Mouse (Mus musculus): ENCODE data around the gene Dtx3.

Dtx3 gene

DNA sequence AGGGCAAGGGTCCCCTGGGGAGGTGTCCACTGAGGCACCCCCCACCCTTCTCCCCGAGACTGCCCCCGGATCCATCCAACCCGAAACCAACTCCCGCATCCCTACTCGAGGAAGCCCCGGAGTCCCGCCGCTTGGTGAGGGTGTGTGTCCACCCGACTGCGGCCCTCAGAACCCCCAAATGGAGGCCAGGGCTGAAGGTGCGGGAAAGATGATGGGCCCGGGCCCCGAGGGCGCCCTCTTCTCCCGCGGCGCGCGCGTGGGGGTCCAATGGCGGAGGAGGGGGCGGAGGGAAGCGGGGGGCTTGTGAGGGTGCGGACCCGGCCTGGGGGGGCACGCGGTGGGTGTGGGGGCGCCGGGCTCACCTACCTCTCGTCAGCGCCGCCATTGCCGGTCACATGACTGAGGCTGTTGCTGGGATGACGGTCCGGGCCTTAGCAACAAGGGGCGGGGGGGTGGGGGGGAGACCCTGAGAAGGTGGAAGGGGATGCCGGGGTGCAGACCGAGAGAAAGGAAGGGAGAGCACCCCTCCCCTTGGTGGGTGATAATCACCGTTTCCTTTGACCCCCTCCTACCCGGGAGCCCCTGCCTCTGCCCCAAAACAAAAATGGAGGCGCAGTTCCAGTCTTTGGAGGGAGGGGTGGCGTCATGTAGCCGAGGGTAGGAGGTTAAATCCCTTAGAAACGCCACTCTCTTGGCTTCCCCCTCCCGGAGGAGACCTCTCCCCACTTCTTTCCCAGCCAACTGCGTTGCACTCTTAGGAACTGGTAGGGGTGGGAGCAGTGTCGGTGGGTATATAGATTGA, at the start of gene Dtx3:
Gene Dtx3 (minus strand): TSS at position 401 of the 802 bp plus-strand sequence.
- DNase-seq (ENCODE audit: low read depth) = peak; percentile 39

DNA sequence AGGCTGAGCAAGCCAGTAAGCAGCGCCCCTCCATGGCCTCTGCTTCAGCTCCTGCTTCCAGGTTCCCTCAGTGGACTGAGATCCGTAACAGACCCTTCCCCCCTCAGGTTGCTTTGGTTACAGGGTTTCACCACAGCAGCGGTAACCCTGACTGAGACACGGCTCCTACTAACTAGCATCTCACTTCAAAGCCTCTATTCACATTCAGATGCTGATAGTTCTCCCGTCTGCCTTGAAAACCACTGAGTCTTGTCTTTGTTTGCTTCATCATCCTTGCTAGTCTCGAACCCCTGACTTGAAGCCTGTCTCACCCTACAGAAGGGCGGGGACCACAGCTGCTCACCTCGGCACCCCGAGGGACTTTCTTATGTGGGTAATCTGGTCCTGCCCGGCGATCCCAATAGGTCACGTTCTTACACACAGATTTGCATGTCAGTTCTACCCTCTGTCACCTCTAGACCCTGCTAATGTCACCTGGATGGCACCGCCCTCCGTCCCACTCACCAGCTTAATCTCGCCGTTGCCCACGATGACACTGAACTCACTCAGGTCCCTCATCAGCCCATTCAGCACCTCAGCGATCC, 42.8 kb upstream of the Dtx3 start:
- no peak for DNase-seq (ENCODE audit: low read depth)

DNA sequence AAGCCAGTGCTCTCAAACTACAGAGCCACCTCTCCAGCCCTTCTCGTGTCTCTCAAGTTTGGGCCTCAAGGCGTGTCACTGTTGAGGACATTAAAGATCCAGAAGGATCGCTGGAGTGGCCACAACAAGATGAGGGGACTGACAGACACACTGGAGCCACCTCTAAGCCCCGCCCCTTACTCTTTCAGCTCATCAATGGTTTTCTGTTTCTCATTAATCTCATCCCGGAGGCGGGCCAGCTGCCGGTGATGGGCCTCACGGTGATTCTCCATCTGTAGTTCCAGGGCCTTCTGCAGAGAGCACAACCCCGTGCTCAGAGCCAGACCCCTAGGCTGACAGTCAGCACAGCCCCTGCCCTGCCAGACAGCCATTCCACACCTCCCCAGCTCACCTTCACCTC, 41.0 kb upstream of the Dtx3 start:
- no peak for DNase-seq (ENCODE audit: low read depth)

DNA sequence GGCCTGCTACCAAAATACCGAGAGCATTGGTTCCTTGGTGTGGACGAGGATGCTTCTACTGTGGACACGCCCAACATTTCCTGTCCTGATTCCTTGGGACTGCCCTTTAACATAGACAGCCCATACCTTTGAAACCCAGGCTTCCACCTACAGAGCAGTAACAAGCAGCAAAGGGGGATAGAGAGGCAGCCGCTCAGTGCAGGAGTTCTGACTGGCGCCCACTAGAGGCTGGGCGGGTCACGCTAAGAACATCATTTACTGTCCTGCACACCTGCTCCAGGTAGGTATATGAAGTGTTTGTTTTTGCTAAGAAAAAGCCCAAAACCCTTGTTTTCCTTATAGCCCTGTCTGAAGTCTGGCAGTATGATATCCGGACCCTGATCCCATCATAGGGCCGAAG, 37.6 kb upstream of the Dtx3 start:
- peak; percentile 42 for DNase-seq (ENCODE audit: low read depth)

DNA sequence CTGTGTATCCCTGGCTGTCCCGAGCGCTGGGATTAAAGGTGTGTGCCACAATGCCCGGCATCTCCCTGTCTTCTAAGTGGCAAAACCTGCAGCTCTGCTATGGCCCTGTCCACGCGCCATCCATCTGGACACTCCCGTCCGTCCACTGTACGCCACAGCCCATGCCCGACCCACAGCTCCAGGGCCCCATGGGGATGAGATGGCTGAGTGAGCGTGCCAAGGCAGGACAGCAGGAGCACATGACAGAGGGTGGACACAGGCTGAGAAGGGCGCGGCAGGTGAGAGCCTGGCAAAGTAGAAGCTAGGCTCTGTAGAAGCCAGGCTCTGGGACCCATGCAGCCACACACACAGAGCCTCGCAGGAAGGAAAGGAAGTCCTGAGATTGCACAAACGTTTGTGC, 36.2 kb upstream of the Dtx3 start:
- no peak for DNase-seq (ENCODE audit: low read depth)

DNA sequence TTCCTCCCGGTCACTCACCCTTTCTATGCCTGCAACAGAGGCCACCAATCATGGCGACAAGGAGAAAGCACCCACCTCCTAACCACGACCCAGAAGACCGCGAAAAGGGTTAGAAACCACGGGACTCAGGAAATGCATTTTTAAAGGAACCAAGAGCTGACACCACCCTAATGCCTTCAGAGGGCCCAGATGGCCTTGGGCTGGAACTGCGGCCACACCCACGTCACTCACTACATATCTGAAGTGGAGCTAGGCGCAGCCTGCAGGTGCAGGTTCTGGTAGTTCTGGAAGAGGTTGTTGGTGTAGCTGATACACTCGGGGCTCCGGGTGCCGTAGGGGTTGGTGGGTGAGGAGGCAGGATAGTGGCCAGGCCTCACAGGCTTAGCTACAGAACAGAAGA, 35.2 kb upstream of the Dtx3 start:
- DNase-seq (ENCODE audit: low read depth) = peak; percentile 73

DNA sequence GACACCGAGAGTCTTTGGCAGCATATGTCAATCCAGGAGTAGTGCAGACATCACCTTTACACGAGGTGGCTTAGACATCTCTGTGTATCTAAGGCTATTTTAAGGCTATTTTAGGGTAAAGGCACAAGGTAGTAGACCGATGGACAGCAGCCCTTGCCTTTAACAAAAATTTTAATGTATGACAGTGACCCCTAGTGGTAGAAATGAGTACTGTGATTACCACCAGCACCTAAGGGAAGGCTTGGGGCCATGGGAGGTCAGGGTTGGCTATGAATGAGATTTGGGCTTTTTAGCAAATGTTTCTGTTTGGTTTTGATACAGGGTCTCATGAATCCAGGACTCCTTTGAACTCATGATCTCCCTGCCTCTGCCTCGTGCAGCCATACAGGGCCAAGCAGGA, 33.4 kb upstream of the Dtx3 start:
- peak; percentile 85 for DNase-seq (ENCODE audit: low read depth)

DNA sequence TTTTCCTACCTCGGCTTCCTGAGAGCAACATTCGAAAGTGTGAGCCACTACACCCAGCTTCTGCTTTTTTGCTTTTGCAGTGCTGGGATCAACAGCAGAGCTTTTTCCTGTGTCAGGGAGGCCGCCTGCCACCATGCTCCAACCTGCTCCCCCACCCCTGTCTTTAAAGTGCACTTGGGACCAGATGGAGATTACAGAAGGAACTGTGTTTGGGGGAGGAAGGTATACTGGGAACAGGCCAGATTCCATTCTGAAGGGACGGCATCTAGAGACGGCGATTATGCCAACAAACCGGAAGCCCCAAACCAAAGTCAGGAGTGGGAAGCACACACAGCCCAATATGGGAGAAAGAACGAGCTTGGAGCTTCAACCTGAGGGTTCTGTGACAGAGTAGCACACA, 31.6 kb upstream of the Dtx3 start:
- DNase-seq (ENCODE audit: low read depth) = peak; percentile 46

DNA sequence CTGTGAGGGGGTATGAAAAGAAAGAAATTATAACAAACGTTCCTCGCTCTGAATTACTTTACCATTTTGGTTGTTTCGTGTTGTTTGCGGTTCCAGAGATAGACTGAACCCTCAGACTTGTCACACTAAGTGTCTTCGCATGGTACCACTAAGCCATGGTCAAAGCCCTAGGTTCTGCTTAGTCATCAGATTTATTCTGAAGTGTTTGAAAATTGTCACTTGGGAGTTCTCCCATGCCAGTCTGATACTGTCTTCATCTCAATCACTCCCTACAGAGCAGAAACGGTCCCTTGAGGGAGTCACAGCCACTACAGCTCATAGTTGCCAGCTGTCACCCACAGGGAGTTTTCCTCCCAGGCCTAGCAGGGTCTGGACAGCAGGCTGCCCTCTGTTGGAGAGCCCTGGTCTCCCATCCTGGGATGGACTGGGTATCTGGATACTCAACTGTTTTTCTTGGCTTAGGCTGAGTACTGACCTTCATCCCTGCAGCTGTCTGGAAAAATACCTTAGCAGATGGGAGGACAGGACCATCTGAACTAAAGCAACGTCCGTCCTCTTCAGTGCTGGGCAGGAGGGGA, 30.9 kb upstream of the Dtx3 start:
- peak; percentile 36 for DNase-seq (ENCODE audit: low read depth)

DNA sequence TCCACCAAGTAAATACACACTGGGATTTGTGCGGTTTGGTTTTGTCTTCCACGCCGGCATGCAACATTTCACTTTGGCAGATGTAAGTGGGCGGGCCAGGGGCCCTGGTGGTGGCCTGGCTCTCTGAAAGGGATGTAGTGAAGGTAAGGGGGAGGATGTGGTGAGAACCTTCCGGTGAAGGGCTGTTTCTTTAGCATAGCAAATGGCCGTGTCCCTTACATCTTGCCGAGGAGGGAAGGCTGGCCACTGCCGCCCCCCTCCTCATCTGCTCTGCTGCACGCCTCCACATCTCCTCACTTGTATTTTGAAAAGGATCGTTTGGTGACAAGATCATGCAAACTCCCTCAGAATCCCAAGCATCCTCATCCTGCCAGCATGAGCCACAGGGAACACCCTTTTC, 30.2 kb upstream of the Dtx3 start:
- peak; percentile 77 for DNase-seq (ENCODE audit: low read depth)

DNA sequence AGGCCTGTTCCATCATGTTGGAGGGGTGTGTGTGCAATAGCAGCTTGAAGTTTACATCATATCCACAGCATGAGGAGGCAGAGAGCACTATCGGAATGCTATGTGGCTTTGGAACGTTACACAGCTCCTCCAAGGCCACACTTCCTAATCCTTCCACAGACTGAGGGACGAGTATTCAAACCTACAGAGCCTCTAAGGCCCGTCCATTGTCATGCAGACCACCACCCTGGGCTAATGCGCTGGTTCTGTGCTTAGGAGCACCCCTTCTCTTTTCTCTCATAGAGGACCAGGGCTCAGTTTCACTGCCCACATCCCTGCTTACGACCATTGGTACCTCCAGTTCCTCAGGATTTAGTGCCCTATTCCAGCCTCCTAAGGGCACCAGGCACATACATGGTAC, 29.7 kb upstream of the Dtx3 start:
- no peak for DNase-seq (ENCODE audit: low read depth)

DNA sequence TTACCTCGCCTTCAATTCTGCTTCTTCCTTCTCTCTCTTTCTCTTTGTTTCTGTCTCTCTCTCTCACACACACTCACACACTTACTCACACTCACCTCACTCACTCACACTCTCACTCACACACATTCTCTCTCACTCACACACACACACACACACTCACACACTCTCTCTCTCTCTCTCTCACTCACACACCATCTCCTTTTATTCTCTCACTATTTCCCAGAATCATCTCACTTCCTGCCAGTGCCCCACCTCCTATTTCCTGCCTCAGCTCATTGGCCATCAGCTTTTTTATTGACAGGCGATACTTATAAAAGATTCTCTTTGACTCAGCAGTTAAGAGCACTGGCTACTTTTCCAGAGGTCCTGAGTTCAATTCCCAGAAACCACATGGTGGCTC, 22.8 kb upstream of the Dtx3 start:
- DNase-seq (ENCODE audit: low read depth) = no peak

DNA sequence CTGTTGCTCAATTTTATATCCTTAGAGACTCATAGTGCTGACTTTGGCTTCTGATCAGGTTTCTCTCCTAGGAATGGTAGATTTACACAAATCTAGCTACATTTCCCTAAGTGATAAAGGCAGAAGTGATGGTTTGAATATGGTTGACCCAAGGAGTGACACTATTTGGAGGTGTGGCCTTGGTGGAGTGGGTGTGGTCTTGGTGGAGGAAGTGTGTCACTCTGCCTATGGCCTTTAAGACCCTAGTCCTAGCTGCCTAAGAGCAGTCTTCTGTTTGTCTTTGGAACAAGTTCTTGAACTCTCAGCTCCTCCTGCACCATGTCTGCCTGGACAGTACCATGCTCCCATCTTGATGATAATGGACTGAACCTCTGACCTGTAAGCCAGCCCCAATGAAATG, 21.6 kb upstream of the Dtx3 start:
- no peak for DNase-seq (ENCODE audit: low read depth)

DNA sequence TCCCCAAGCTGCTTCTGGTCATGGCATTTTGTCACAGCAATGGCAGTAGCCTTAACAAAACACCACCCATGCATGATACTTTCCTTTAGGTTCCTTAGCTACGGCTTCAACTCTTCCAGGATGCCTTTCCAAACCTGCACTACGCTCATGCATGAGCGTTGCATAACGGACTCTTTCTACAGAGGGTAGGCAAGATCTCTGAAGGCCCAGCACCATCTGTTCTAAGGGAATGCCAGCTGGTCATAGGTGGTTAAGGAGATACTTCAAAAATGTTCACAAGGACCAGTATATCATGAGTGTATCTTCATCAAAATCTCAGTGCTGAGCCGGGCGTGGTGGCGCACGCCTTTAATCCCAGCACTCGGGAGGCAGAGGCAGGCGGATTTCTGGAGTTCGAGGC, 20.9 kb upstream of the Dtx3 start:
- no peak for DNase-seq (ENCODE audit: low read depth)

DNA sequence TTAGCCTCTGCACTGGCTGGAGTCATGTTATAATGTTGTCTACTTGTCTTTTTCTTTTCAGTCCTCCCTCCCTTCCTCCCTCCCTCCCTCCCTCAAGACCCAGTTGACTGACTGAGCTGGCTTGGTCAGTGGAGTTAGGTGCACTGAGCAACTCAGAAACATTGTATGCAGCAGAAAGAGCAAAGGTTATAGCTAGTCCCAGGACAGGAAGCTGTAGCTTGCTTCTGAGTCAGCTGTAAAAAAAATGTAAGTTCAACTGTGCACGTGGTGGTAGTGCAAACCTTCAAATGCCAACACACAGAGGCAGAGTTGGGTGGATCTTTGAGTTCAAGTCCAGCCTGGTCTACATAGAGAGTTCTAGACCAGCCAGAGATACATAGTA, 18.9 kb upstream of the Dtx3 start:
- DNase-seq (ENCODE audit: low read depth) = peak; percentile 47

DNA sequence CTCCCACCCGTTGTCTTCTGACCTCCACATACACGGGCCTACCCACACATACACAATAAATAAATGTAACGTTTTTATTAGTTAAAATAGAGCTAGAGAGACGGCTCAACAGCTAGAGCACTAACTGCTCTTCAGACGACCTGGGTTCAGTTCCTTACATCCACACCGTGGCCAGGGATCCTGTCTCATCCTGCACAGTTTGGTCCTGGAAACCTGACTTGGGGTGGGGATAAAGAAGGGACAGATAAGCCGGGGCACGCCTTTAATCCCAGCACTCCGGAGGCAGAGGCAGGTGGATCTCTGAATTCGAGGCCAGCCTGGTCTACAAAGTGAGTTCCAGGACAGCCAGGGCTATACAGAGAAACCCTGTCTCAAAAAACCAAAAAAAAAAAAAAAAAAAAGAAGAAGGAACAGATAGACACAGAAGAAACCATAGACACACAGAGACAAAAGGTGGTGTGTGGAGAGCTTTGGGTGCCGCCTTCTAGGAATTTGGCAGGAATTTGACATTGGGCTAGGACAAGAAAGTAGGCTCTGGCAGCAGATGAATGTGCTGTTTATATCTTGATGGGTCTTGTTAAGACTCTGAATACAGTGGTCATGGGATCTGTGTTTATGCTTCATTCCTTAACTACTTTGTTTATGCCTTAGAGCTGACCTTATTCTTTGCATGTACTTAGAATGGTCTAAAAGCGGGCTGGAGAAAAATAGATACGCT, 18.3 kb upstream of the Dtx3 start:
- no peak for DNase-seq (ENCODE audit: low read depth)

DNA sequence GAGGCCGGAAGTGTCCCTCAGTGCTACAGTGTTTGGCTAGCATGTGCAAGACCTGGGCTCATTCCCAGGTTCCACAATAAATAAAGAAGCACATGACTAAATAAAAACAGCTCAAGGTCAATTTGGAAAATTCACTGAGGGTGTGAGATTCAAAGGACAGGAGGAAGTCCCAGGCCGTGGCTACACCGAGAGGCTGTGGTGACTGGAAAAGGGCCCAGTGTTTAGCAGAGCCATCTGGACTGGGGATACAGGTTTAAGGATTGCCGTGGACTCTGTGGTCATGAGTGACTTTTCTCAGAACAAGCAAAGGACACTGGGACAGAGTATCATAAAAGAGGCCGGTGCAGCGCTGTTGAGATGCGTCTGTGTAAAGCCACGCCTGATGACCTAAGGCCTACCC, 17.7 kb upstream of the Dtx3 start:
- no peak for DNase-seq (ENCODE audit: low read depth)

DNA sequence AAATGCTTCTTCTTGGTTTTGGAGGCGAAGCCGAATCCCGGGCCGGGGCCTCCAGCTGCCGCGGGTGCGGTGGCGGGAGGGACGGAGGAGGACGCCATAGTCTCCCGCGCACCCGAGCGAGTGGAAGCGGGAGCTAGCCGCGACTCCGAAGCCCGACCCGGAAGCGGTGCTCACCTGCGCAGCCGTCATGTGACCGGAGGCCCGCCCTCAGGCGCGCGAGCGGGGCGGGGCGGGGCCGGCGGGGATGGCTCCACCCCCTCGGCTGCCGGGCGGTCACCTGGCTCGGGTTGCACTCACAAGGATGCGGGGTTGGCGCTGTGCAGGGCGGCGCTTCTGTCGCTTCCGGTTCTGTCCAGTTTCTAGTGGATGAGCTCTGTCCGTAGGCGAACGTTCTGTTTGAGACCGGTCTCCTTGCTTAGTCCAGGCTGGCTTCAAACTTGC, 15.9 kb upstream of the Dtx3 start, which contains the start of gene Pip4k2c:
Gene Pip4k2c (minus strand): TSS at position 172 of the 441 bp plus-strand sequence.
- DNase-seq (ENCODE audit: low read depth) = peak; percentile 88

DNA sequence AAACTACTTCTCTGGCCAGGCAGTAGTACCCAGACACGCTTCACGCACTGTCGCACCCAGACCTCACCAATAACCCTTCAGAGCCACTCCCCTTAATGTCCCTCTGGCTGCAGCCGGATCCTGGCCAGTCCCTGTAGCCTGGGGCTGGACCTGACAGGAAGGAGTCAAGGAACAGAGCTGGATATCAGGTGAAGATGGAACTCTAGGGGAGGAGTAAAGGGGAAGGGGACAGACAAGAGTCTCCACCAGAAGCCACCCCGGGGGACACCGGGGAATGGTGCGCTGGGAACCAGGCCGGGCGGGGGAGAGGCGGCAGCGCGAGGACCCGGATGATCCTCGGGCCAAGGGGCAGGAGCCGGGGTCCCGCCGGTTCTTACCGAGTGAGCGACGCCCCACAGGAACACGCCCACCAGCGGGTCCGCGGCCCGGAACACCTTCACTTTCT, 15.5 kb upstream of the Dtx3 start:
- DNase-seq (ENCODE audit: low read depth) = peak; percentile 49

DNA sequence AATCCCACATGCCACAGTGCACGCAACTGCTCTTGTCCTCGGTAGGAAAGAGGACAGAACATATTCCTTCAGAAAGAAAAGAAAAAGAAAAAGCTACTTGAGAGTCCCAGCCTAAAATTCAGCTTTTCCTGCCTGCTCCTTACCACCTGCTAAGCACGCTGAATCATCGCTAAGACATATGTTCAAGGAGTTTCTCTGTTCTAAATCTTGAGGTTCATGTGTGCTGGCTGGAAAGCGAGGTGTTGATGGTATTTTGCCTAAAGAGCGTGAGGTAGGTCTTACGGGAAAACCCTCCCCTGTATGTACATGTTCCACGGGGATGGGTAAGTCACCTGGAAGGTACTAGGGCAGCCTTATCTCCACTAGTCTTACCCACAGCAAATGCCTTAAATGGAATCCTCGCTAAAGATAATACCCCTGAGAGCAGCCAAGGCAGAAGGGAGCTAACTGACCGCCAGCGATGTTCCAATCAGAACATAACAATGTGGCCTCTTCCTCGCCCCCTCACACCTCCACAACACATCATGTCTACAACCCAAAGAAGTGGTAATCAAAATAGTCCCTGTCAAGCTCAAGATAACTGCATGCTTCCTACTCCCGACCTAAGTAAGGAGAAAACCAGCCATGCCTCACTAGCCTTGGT, 14.5 kb upstream of the Dtx3 start:
- no peak for DNase-seq (ENCODE audit: low read depth)

DNA sequence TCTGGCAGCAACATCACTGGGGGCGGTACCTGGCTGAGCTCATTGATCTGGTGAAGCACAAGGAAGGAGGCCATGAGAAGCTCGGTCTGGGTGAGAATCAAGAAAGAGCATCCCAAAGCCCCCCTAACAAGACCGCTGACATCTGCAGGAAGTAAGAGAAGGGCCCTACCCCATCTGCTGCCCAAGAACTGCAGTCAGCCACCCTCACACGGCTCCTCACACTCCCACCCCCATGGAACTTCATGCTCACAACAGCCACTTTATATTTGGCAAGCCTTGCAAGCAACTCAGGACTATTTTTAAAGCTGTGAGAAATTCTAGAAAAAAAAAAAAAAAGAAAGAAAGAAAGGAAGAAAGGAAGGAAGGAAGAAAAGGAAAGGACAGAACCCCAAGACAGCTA, 13.4 kb upstream of the Dtx3 start:
- no peak for DNase-seq (ENCODE audit: low read depth)

DNA sequence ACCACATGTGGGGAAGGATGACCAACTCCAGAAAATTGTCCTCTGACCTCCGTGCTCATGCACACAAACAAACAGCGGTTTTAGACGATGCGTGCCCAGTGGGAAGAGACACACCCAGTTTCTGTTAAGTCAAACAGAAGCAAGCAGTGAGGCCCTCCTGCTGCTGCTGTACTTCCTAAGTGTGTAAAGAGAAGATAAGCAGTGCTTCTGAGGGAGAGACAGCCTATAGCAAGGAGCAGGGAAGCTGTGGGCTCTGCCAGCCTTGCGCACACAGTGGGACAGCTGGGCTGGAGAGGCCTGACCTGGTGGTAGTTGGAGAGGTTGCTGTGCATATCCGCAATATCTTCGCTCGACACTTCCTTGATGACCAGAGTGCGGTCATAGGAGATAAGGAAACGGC, 9.8 kb upstream of the Dtx3 start:
- no peak for DNase-seq (ENCODE audit: low read depth)
